Mouse (Mus musculus) CH12.LX (cell line): Measurements from ENCODE around the gene Ogdh.

Experiments used
- CTCF ChIP-seq, 2 experiments: IDR thresholded peaks in 1 of 2; conservative IDR thresholded peaks in 1 of 2; 2 replicates each; pipeline ENCODE4 v1.5.1; 2011 to 2012; ENCODE audit warnings: low read depth in 2 of 2, low read length in 2 of 2, improper control_type of control experiment in 1 of 2, inconsistent platforms in 1 of 2, mild to moderate bottlenecking in 1 of 2, moderate library complexity in 1 of 2
- EP300 ChIP-seq: IDR thresholded peaks from 2 replicates; pipeline ENCODE4 v1.6.1; 2011; ENCODE audit warnings: low read length, improper control_type of control experiment
- KAT2A ChIP-seq: IDR thresholded peaks from 2 replicates; pipeline ENCODE4 v1.6.1; 2012; ENCODE audit warnings: low read length, improper control_type of control experiment, inconsistent platforms; ENCODE audit not compliant: insufficient replicate concordance
- MAX ChIP-seq: IDR thresholded peaks from 2 replicates; pipeline ENCODE4 v1.6.1; 2011; ENCODE audit warnings: low read length, improper control_type of control experiment
- MEF2A ChIP-seq: IDR thresholded peaks from 2 replicates; pipeline ENCODE4 v1.6.1; 2014; ENCODE audit warnings: low read depth, mild to moderate bottlenecking, inconsistent platforms, low read length, improper control_type of control experiment, borderline replicate concordance
- POLR2A ChIP-seq: IDR thresholded peaks from 2 replicates; pipeline ENCODE4 v1.6.1; 2011; ENCODE audit warnings: low read depth, mild to moderate bottlenecking, improper control_type of control experiment, low read length
- RAD21 ChIP-seq: IDR thresholded peaks from 2 replicates; pipeline ENCODE4 v1.6.1; 2011; ENCODE audit warnings: low read depth, mild to moderate bottlenecking, low read length, improper control_type of control experiment, moderate library complexity
- RCOR1 ChIP-seq: conservative IDR thresholded peaks from 2 replicates; pipeline ENCODE4 v1.6.1; 2012; ENCODE audit warnings: low read depth, mild to moderate bottlenecking, inconsistent platforms, low read length, improper control_type of control experiment
- SMC3 ChIP-seq: IDR thresholded peaks from 2 replicates; pipeline ENCODE4 v1.6.1; 2011; ENCODE audit warnings: low read depth, low read length, improper control_type of control experiment
- TCF12 ChIP-seq: IDR thresholded peaks from 2 replicates; pipeline ENCODE4 v1.6.1; 2014; ENCODE audit warnings: low read depth, mild to moderate bottlenecking, inconsistent platforms, low read length, improper control_type of control experiment
- USF1 ChIP-seq: IDR thresholded peaks from 2 replicates; pipeline ENCODE4 v1.6.1; 2014; ENCODE audit warnings: low read depth, mild to moderate bottlenecking, inconsistent platforms, low read length, improper control_type of control experiment
- USF2 ChIP-seq: conservative IDR thresholded peaks from 2 replicates; pipeline ENCODE4 v1.6.1; 2011; ENCODE audit warnings: low read depth, low read length, improper control_type of control experiment

- TF ChIP-seq SMC3 (no peak), RAD21 (no peak), KAT2A (no peak), POLR2A (no peak), TCF12 (no peak), CTCF (conservative IDR thresholded peaks at IDR 0.05 in 1 of 2, IDR thresholded peaks at IDR 0.05 in 1 of 2; ENCODE audit: low read depth in 2 of 2, low read length in 2 of 2) (no peak), RCOR1 (no peak; the same call in 1 of the 2 replicates), USF2 (no peak), EP300 (no peak; the same call in 1 of the 2 replicates), MAX (no peak), USF1 (no peak), MEF2A (no peak)
Observed at GRCm38 (mm10) chr11:6366434-6366833, 75.0 kb downstream of the Ogdh start.
